Comparison of ENCODE assay signal across 11 mouse cellular contexts in genomic region chr15:81066976-81067375, GRCm38 (mm10).
DNase-seq lines count a peak whose midpoint lies in the region; ATAC-seq and TF ChIP-seq lines count a peak whose summit lies in the region.
"Had no signal": no experiment of that assay in that cellular context is flagged by ENCODE, and none has a peak within 500 bp of the region (broad histone marks: within the 10 kb centered on the region; RNA-seq: fewer than 3 reads in every experiment).

No protein-coding gene starts in this region.

- DNase-seq in layer of hippocampus, adult 2 months (ENCODE audit: low spot score in 2 of 2) = peak; percentile 46 to 60
- no peak for DNase-seq in layer of hippocampus, adult 9-10 months (ENCODE audit: low spot score)
- DNase-seq in cerebellum, postnatal 10 days = peak; percentile 32 to 38
- DNase-seq in heart, embryonic 10.5 days (ENCODE audit: low spot score) = peak; percentile 87
- DNase-seq in left cerebral cortex, postnatal 36 days (ENCODE audit: low spot score in 2 of 2) = peak; percentile 26 to 40
- no peak for DNase-seq in thymus, postnatal 36 days
- no peak for DNase-seq in liver, embryonic 11.5 days (ENCODE audit: low spot score)
- DNase-seq in T-cell, adult 2 months (ENCODE audit: low spot score) = no peak
- DNase-seq: liver, embryonic 13.5 days; thymus, postnatal 25 days had no signal

- TF ChIP-seq CTCF in layer of hippocampus, adult 2 months (conservative IDR thresholded peaks at IDR 0.05) = peak; percentile 28

- 0 out of 2 replicates have a peak, but pooled peaks cover 3% of the 10 kb centered on the region for H3K36me3 ChIP-seq in heart, embryonic 10.5 days
- H3K36me3 ChIP-seq in liver, embryonic 11.5 days (ENCODE audit: control insufficient read depth, insufficient read depth, low read length) = no peaks in the 10 kb centered on the region
- H3K36me3 ChIP-seq: forebrain, embryonic 10.5 days; liver, embryonic 13.5 days had no signal

- ATAC-seq in liver, embryonic 11.5 days (replicated peaks; ENCODE audit: low FRiP score) = no peak

- intact Hi-C loops in left cerebral cortex, postnatal 36 days (cut with DNase I) = loop anchor here (2.0 to 5.0 kb wide), 3 partner anchors 35 to 132 kb away; no protein-coding TSS in a partner anchor

- H3K4me1 ChIP-seq in heart, embryonic 10.5 days = peaks cover 36% of the 10 kb centered on the region
- H3K4me1 ChIP-seq in liver, embryonic 11.5 days (replicated peaks; ENCODE audit: control insufficient read depth, insufficient read depth, low read length) = peaks cover 7% of the 10 kb centered on the region; the same call in 1 of the 2 replicates

- no peaks in the 10 kb centered on the region for H3K9me3 ChIP-seq in heart, embryonic 10.5 days
- no peaks in the 10 kb centered on the region for H3K9me3 ChIP-seq in liver, embryonic 11.5 days (ENCODE audit: control insufficient read depth, low read length)
- H3K9me3 ChIP-seq: forebrain, embryonic 10.5 days; liver, embryonic 13.5 days had no signal

- H3K4me3 ChIP-seq in layer of hippocampus, adult 2 months = no peak overlapping the region
- 0 out of 2 replicates have a peak overlapping the region, but pooled peaks have one; percentile 8 for H3K4me3 ChIP-seq in heart, embryonic 10.5 days
- H3K4me3 ChIP-seq in liver, embryonic 11.5 days (ENCODE audit: low read depth, low read length) = no peak overlapping the region
- H3K4me3 ChIP-seq: forebrain, embryonic 10.5 days; liver, embryonic 13.5 days had no signal

- H3K9ac ChIP-seq in liver, embryonic 11.5 days (ENCODE audit: low read depth, low read length) = no peak overlapping the region
- H3K9ac ChIP-seq: liver, embryonic 13.5 days had no signal

- no peak overlapping the region for H3K4me2 ChIP-seq in liver, embryonic 11.5 days
- H3K4me2 ChIP-seq: liver, embryonic 13.5 days had no signal

- H3K27me3 ChIP-seq in heart, embryonic 10.5 days (ENCODE audit: insufficient read depth, poor library complexity, severe bottlenecking) = peaks cover 30% of the 10 kb centered on the region; the same call in 1 of the 2 replicates
- H3K27me3 ChIP-seq in liver, embryonic 11.5 days (replicated peaks; ENCODE audit: control insufficient read depth, insufficient read depth, low read length) = no peaks in the 10 kb centered on the region
- H3K27me3 ChIP-seq: liver, embryonic 13.5 days had no signal

- 35% methylated on average over 5 of the region's 5 CpGs for WGBS in heart, embryonic 10.5 days
- WGBS in liver, embryonic 11.5 days = 70% methylated on average over 5 of the region's 5 CpGs

- peak overlapping the region; percentile 43; the same call in 1 of the 2 replicates for H3K27ac ChIP-seq in layer of hippocampus, adult 2 months
- no peak overlapping the region for H3K27ac ChIP-seq in heart, embryonic 10.5 days
- no peak overlapping the region for H3K27ac ChIP-seq in liver, embryonic 11.5 days (ENCODE audit: low read depth, low read length)
- H3K27ac ChIP-seq: forebrain, embryonic 10.5 days; liver, embryonic 13.5 days had no signal

Comparison
In these comparisons a context has a peak if more than half of its experiments do, and no peak if none do; other contexts are left out.
1. DNase-seq: peak in layer of hippocampus, adult 2 months (2 of 2), cerebellum, postnatal 10 days (2 of 2), heart, embryonic 10.5 days (single experiment) and left cerebral cortex, postnatal 36 days (2 of 2); none in layer of hippocampus, adult 9-10 months (single experiment), thymus, postnatal 36 days (0 of 2), liver, embryonic 11.5 days (single experiment) and T-cell, adult 2 months (single experiment).